In genomic region chr1:52118860-52119591, GRCm38 (mm10) we compare ENCODE assay signal across 1 mouse cellular context.
A peak's percentile ranks its signal among the peaks of the same experiment; 100 is the strongest.
TF ChIP-seq lines count a peak whose summit lies in the region.

Stat1 (plus strand) TSS chr1:52119440.

TF ChIP-seq in CH12.LX, 34 proteins besides CTCF, POLR2A, EP300 and RAD21 (continued from another document):
- TF ChIP-seq ETS1 (conservative IDR thresholded peaks at IDR 0.05; ENCODE audit: low read depth, low read length) (peak; percentile 86), USF1 (IDR thresholded peaks at IDR 0.05; ENCODE audit: low read depth, low read length) (peak; percentile 20; the same call in 1 of the 2 replicates), BHLHE40 (IDR thresholded peaks at IDR 0.05; ENCODE audit: low read depth, low read length) (peak; percentile 84), JUN (IDR thresholded peaks at IDR 0.05; ENCODE audit: insufficient read depth, low read depth, low read length) (0 out of 2 replicates have a peak, but pooled peaks have one; percentile 5), CHD1 (IDR thresholded peaks at IDR 0.05; ENCODE audit: low read depth, low read length) (no peak; the same call in 1 of the 2 replicates), ZMIZ1 (IDR thresholded peaks at IDR 0.05; ENCODE audit: low read depth, low read length) (0 out of 2 replicates have a peak, but pooled peaks have one; percentile 20), MEF2A (IDR thresholded peaks at IDR 0.05; ENCODE audit: borderline replicate concordance, low read depth, low read length) (peak; percentile 81), MAFK (IDR thresholded peaks at IDR 0.05; ENCODE audit: insufficient replicate concordance, low read length) (0 out of 2 replicates have a peak, but pooled peaks have one; percentile 40), GABPA (IDR thresholded peaks at IDR 0.05; ENCODE audit: insufficient replicate concordance, low read depth, low read length) (no peak), NRF1 (IDR thresholded peaks at IDR 0.05; ENCODE audit: low read depth, low read length) (peak; percentile 77), USF2 (conservative IDR thresholded peaks at IDR 0.05; ENCODE audit: low read depth, low read length) (no peak), IRF4 (IDR thresholded peaks at IDR 0.05; ENCODE audit: low read depth, low read length) (peak; percentile 92), POLR2AphosphoS2 (IDR thresholded peaks at IDR 0.05; ENCODE audit: low read depth, low read length) (no peak), NELFE (IDR thresholded peaks at IDR 0.05; ENCODE audit: low read depth, low read length) (no peak), ELF1 (IDR thresholded peaks at IDR 0.05; ENCODE audit: low read depth, low read length) (peak; percentile 93), ZKSCAN1 (IDR thresholded peaks at IDR 0.05; ENCODE audit: borderline replicate concordance, low read depth, low read length) (no peak), MAZ (IDR thresholded peaks at IDR 0.05; ENCODE audit: low read depth, low read length) (peak; percentile 90), MXI1 (IDR thresholded peaks at IDR 0.05; ENCODE audit: low read depth, low read length) (peak; percentile 71), E2F4 (IDR thresholded peaks at IDR 0.05; ENCODE audit: insufficient replicate concordance, low read depth, low read length) (no peak), KAT2A (IDR thresholded peaks at IDR 0.05; ENCODE audit: insufficient replicate concordance, low read length) (0 out of 2 replicates have a peak, but pooled peaks have one; percentile 68)
